Mouse (Mus musculus) lung, postnatal 0 days (tissue): Measurements from ENCODE around the gene Pld1. TPM values are rescaled to one million over a fixed set of nuclear protein-coding genes. Genes with fewer than 3 reads are reported as not detected.

Experiments
- ATAC-seq: fragments of 200-750 bp; cut with Nextera tagmentation; 2 replicates; pipeline ENCODE4 v1.8.0; 2017; ENCODE audit warnings: moderate library complexity
- DNase-seq: peaks from one replicate; pipeline ENCODE4 v3.0.0-alpha.2; 2016; ENCODE audit warnings: low spot score
- H3K27ac ChIP-seq: fragments of 300-500 bp; sonication (generic); 2 replicates; pipeline ENCODE4 v1.5.1; 2014; ENCODE audit warnings: antibody characterized with exemption, mild to moderate bottlenecking, low read length, mixed read lengths
- H3K27me3 ChIP-seq: fragments of 300-500 bp; sonication (generic); replicated peaks from 2 replicates; pipeline ENCODE4 v1.6.1; 2014; ENCODE audit warnings: low read length, mixed read lengths; ENCODE audit not compliant: insufficient read depth
- H3K36me3 ChIP-seq: fragments of 300-500 bp; sonication (generic); 2 replicates; pipeline ENCODE4 v1.6.1; 2014; ENCODE audit warnings: low read length, mixed read lengths; ENCODE audit not compliant: insufficient read depth
- H3K4me1 ChIP-seq: fragments of 300-500 bp; sonication (generic); 2 replicates; pipeline ENCODE4 v1.6.1; 2014; ENCODE audit warnings: antibody characterized with exemption, low read depth, low read length, mixed read lengths; ENCODE audit not compliant: insufficient read depth
- H3K4me2 ChIP-seq: fragments of 300-500 bp; sonication (generic); replicated peaks from 2 replicates; pipeline ENCODE4 v1.6.1; 2014; ENCODE audit warnings: low read depth, mild to moderate bottlenecking, low read length, moderate library complexity, mixed read lengths
- H3K4me3 ChIP-seq: fragments of 300-500 bp; sonication (generic); 2 replicates; pipeline ENCODE4 v1.5.1; 2014; ENCODE audit warnings: low read depth, low read length
- H3K9ac ChIP-seq: fragments of 300-500 bp; sonication (generic); replicated peaks from 2 replicates; pipeline ENCODE4 v1.6.1; 2014; ENCODE audit warnings: low read depth, mild to moderate bottlenecking
- H3K9me3 ChIP-seq: fragments of 300-500 bp; sonication (generic); 2 replicates; pipeline ENCODE4 v1.6.1; 2016; ENCODE audit warnings: low read length, mixed read lengths
- CTCF ChIP-seq: IDR thresholded peaks from 2 replicates; pipeline ENCODE4 v1.5.1; 2016; ENCODE audit warnings: antibody characterized with exemption, mild to moderate bottlenecking
- EP300 ChIP-seq: IDR thresholded peaks from 2 replicates; pipeline ENCODE4 v1.6.1; 2016; ENCODE audit warnings: antibody characterized with exemption, mild to moderate bottlenecking, control low read depth
- WGBS: fragments of 180-500 bp; shearing (Covaris S2); extraction: QIAGEN DNeasy Blood & Tissue Kit; methylation state at CpG from one replicate; pipeline ENCODE4 v1.1.7; 2014; 5-methylcytosine and 5-hydroxymethylcytosine counted together
- polyA plus RNA-seq: library from polyadenylated mRNA; unstranded; fragments of >200 nt; fragmentation: Nextera tagmentation; extraction: Ambion mirVana; gene quantifications from 2 replicates; pipeline ENCODE4 v1.2.1, GENCODE M21; 2015

Pld1 gene
- polyA plus RNA-seq, 1 experiment from 2014 or later: 10.2 TPM

GRCm38 (mm10) chr3:27973936-27974335, 35.4 kb downstream of the Pld1 start:
- Histone ChIP-seq H3K4me2 (no peak overlapping the region), H3K9ac (no peak overlapping the region), H3K9me3 (no peaks in the 10 kb centered on the region), H3K27ac (no peak overlapping the region), H3K27me3 (no peaks in the 10 kb centered on the region), H3K36me3 (no peaks in the 10 kb centered on the region), H3K4me3 (no peak overlapping the region), H3K4me1 (no peaks in the 10 kb centered on the region)
- TF ChIP-seq EP300 (no peak), CTCF (no peak)
- DNase-seq (no peak), ATAC-seq (no peak)
- whole genome bisulfite sequencing: 90% methylated on average over 7 of the region's 7 CpGs

GRCm38 (mm10) chr3:27974981-27975380, 36.5 kb downstream of the Pld1 start:
- WGBS: 88% methylated on average over 3 of the region's 3 CpGs
- no peak overlapping the region for H3K4me2 ChIP-seq
- H3K27ac ChIP-seq: no peak overlapping the region
- no peaks in the 10 kb centered on the region for H3K36me3 ChIP-seq
- no peak overlapping the region for H3K9ac ChIP-seq
- ATAC-seq (no peak), DNase-seq (no peak)
- H3K4me3 ChIP-seq: no peak overlapping the region
- no peaks in the 10 kb centered on the region for H3K4me1 ChIP-seq
- H3K27me3 ChIP-seq: no peaks in the 10 kb centered on the region
- TF ChIP-seq CTCF (no peak), EP300 (no peak)
- no peaks in the 10 kb centered on the region for H3K9me3 ChIP-seq

- DNase-seq (peak; percentile 45), ATAC-seq (peak; percentile 32)
- no peaks in the 10 kb centered on the region for H3K36me3 ChIP-seq
- H3K27ac ChIP-seq: no peak overlapping the region
- H3K4me1 ChIP-seq: no peaks in the 10 kb centered on the region
- H3K4me3 ChIP-seq: no peak overlapping the region
- 61% methylated on average over 10 of the region's 10 CpGs for WGBS
- no peaks in the 10 kb centered on the region for H3K27me3 ChIP-seq
- TF ChIP-seq EP300 (peak; percentile 51; the same call in 1 of the 2 replicates), CTCF (no peak)
- no peaks in the 10 kb centered on the region for H3K9me3 ChIP-seq
- no peak overlapping the region for H3K4me2 ChIP-seq
- no peak overlapping the region for H3K9ac ChIP-seq
Measured at GRCm38 (mm10) chr3:27976931-27977544, 38.5 kb downstream of the Pld1 start.

DNA sequence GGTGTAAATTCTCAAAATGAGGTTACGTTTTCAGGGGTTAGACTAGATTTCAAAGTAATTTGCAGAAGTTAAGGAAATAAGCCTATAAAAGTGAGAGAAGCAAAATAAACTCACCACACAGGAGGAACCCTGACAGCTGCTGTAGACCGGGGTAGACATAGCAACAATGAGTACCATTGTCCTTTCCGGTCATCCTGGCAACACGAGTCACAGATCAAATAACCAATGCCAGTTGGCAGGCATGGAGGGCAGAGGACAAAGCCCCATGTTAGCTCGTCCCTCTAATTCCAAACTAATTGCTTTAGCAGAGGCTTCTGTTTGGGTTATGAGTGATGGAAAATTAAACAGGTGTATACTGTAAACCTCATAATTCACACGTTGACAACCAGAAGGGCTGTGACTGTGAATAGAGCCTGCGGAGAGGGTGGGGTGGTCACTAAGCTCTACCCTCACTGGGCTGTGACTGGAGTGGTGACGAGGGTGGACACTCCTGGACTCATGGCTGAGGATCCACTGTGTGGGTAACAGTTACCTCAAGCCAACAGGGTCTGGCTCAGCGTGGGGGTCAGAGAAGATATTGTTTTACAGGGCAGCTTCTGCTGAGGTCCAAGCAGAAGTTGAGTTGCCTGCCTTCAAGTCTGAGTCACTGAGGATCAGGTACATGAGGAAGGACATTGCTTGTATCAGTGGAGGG, 39.7 kb downstream of the Pld1 start:
- ATAC-seq: no peak

DNA sequence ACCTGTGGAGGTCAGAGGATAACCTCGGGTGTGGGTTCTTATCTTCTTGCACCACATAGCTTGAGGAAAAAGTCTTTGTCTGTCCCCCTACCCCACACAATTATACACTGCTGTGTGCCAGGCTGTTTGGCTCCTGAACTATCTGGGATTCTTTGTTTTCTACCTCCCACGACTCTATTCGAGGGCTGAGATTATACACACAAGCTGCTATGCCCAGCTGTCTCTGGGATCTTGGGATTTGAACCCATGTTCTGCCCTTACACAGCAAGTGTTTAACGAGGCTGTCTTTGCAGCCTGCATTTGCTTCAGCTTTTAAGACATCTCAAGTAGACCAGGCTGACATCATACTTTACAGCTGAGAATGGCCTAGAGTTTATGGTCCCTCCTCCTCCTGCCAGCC, 43.1 kb downstream of the Pld1 start:
- no peak overlapping the region for H3K27ac ChIP-seq
- WGBS: 45% methylated on average over 4 of the region's 4 CpGs
- DNase-seq (peak; percentile 18), ATAC-seq (no peak)
- no peak overlapping the region for H3K4me3 ChIP-seq
- H3K4me2 ChIP-seq: no peak overlapping the region
- H3K9me3 ChIP-seq: no peaks in the 10 kb centered on the region
- TF ChIP-seq CTCF (no peak), EP300 (no peak)
- no peaks in the 10 kb centered on the region for H3K36me3 ChIP-seq
- 0 out of 2 replicates have a peak, but pooled peaks cover 3% of the 10 kb centered on the region for H3K4me1 ChIP-seq
- no peaks in the 10 kb centered on the region for H3K27me3 ChIP-seq
- no peak overlapping the region for H3K9ac ChIP-seq

More for the DNA sequence above, 39.7 kb downstream of the Pld1 start:
- no peaks in the 10 kb centered on the region for H3K27me3 ChIP-seq
- H3K27ac ChIP-seq: no peak overlapping the region
- 64% methylated on average over 9 of the region's 9 CpGs for WGBS
- no peaks in the 10 kb centered on the region for H3K4me1 ChIP-seq
- peak; percentile 13 for DNase-seq
- no peak overlapping the region for H3K9ac ChIP-seq
- no peak for TF ChIP-seq CTCF
- TF ChIP-seq EP300: no peak
- H3K4me2 ChIP-seq: no peak overlapping the region
- no peaks in the 10 kb centered on the region for H3K9me3 ChIP-seq
- no peak overlapping the region for H3K4me3 ChIP-seq
- no peaks in the 10 kb centered on the region for H3K36me3 ChIP-seq

- 34% methylated on average over 7 of the region's 7 CpGs for WGBS
- no peak overlapping the region for H3K4me2 ChIP-seq
- no peak overlapping the region for H3K9ac ChIP-seq
- peak; percentile 63 for ATAC-seq
- H3K27me3 ChIP-seq: no peaks in the 10 kb centered on the region
- no peaks in the 10 kb centered on the region for H3K9me3 ChIP-seq
- peaks cover 4% of the 10 kb centered on the region; the same call in 1 of the 2 replicates for H3K4me1 ChIP-seq
- no peaks in the 10 kb centered on the region for H3K36me3 ChIP-seq
- DNase-seq: peak; percentile 91
- TF ChIP-seq CTCF (peak; percentile 87), EP300 (peak; percentile 49; the same call in 1 of the 2 replicates)
- no peak overlapping the region for H3K4me3 ChIP-seq
- no peak overlapping the region for H3K27ac ChIP-seq
Measured at GRCm38 (mm10) chr3:27982436-27983017, 44.0 kb downstream of the Pld1 start.
